17 mouse cellular contexts compared by ENCODE assay signal in genomic region chr17:8183815-8184214, GRCm38 (mm10). TPM values are rescaled to one million over a fixed set of nuclear protein-coding genes. Genes with fewer than 3 reads are reported as not detected.
"Had no signal": no experiment of that assay in that cellular context is flagged by ENCODE, and none has a peak within 500 bp of the region (broad histone marks: within the 10 kb centered on the region; RNA-seq: fewer than 3 reads in every experiment).

No protein-coding gene starts in this region.

- H3K4me2 ChIP-seq: limb, embryonic 12.5 days; liver, embryonic 13.5 days; lung, embryonic 15.5 days; midbrain, embryonic 11.5 days; stomach, embryonic 15.5 days had no signal

- H3K9ac ChIP-seq: limb, embryonic 12.5 days; liver, embryonic 13.5 days; liver, postnatal 0 days; lung, embryonic 15.5 days; stomach, embryonic 15.5 days had no signal

- H3K27me3 ChIP-seq: limb, embryonic 12.5 days; liver, embryonic 13.5 days; lung, embryonic 15.5 days; megakaryocyte, embryonic 14.5 days; stomach, embryonic 15.5 days had no signal

- DNase-seq: kidney, postnatal 36 days; liver; liver, embryonic 13.5 days; liver, postnatal 0 days; lung, postnatal 14 days; right cerebral cortex, postnatal 14 days; thymus, adult 2 months; thymus, postnatal 25 days had no signal

- ATAC-seq: liver, postnatal 0 days had no signal

- H3K27ac ChIP-seq: layer of hippocampus, adult 2 months; limb, embryonic 12.5 days; liver, embryonic 13.5 days; lung, embryonic 15.5 days; macrophage; stomach, embryonic 15.5 days had no signal

- H3K4me1 ChIP-seq: limb, embryonic 12.5 days; liver, embryonic 13.5 days; lung, embryonic 15.5 days; megakaryocyte, embryonic 14.5 days; stomach, embryonic 15.5 days had no signal

- H3K9me3 ChIP-seq: limb, embryonic 12.5 days; liver, embryonic 13.5 days; lung, embryonic 15.5 days; megakaryocyte, embryonic 14.5 days; stomach, embryonic 15.5 days had no signal

- H3K4me3 ChIP-seq: layer of hippocampus, adult 2 months; limb, embryonic 12.5 days; liver, embryonic 13.5 days; lung, embryonic 15.5 days; megakaryocyte, embryonic 14.5 days; stomach, embryonic 15.5 days had no signal

RNA-seq across cellular contexts. Expression of gene Gm49673, which starts 36.2 kb away (rescaled TPM):
- polyA plus RNA-seq: limb, embryonic 12.5 days; liver, embryonic 13.5 days; liver, postnatal 0 days; macrophage; midbrain, embryonic 11.5 days had no signal

RNA-seq across cellular contexts. Expression of gene Ccr6, which starts 52.0 kb away (rescaled TPM):
- total RNA-seq: midbrain, postnatal 0 days had no signal
- polyA plus RNA-seq: limb, embryonic 12.5 days; lung, embryonic 15.5 days; macrophage; midbrain, postnatal 0 days; neural tube, embryonic 14.5 days had no signal
